Mouse (Mus musculus) myocyte (in vitro differentiated cells): ENCODE measurements around the gene Rab6b. TPM values are rescaled to one million over a fixed set of nuclear protein-coding genes. Genes with fewer than 3 reads are reported as not detected.
A peak's percentile ranks its signal among the peaks of the same experiment; 100 is the strongest.

Experiments used
- H3K27me3 ChIP-seq: one replicate; pipeline ENCODE4 v1.6.1; 2011; ENCODE audit not compliant: control insufficient read depth, insufficient read depth, insufficient read length
- H3K36me3 ChIP-seq: one replicate; pipeline ENCODE4 v1.6.1; 2011; ENCODE audit not compliant: control insufficient read depth, insufficient read depth
- H3K4me2 ChIP-seq: one replicate; pipeline ENCODE4 v1.6.1; 2011; ENCODE audit warnings: low read depth, control low read depth
- H3K4me3 ChIP-seq: one replicate; pipeline ENCODE4 v1.5.1; 2011; ENCODE audit warnings: mild to moderate bottlenecking, control low read depth, moderate library complexity
- H3K79me2 ChIP-seq: one replicate; pipeline ENCODE4 v1.6.1; 2011; ENCODE audit not compliant: control insufficient read depth, insufficient read depth
- H3ac ChIP-seq: one replicate; pipeline ENCODE4 v1.6.1; 2011; ENCODE audit not compliant: control insufficient read depth, insufficient read length
- CEBPB ChIP-seq: IDR thresholded peaks from 2 replicates; pipeline ENCODE4 v1.6.1; 2011; ENCODE audit warnings: mild to moderate bottlenecking, moderate library complexity; ENCODE audit not compliant: poor library complexity, insufficient read depth, severe bottlenecking
- E2F4 ChIP-seq: IDR thresholded peaks from one replicate; pipeline ENCODE4 v1.6.1; 2011; ENCODE audit warnings: mild to moderate bottlenecking, control low read depth, moderate library complexity; ENCODE audit not compliant: insufficient read depth
- MAX ChIP-seq: IDR thresholded peaks from one replicate; pipeline ENCODE4 v1.6.1; 2011; ENCODE audit warnings: low read depth, mild to moderate bottlenecking, control low read depth
- MYOD1 ChIP-seq, 3 experiments: IDR thresholded peaks; one replicate each; pipeline ENCODE4 v1.6.1; 2011; ENCODE audit warnings: control low read depth in 2 of 3, low read depth in 2 of 3, mild to moderate bottlenecking in 2 of 3, moderate library complexity in 1 of 3; ENCODE audit not compliant: insufficient read length in 2 of 3, control insufficient read depth in 1 of 3
- MYOG ChIP-seq, 3 experiments: IDR thresholded peaks; one replicate each; pipeline ENCODE4 v1.6.1; 2011; ENCODE audit warnings: control low read depth in 2 of 3, low read depth in 2 of 3, mild to moderate bottlenecking in 2 of 3; ENCODE audit not compliant: insufficient read length in 2 of 3, control insufficient read depth in 1 of 3, insufficient read depth in 1 of 3
- POLR2A ChIP-seq: IDR thresholded peaks from one replicate; pipeline ENCODE4 v1.6.1; 2011; ENCODE audit warnings: low read depth, mild to moderate bottlenecking, control low read depth, moderate library complexity; ENCODE audit not compliant: insufficient read length
- POLR2AphosphoS2 ChIP-seq: IDR thresholded peaks from one replicate; pipeline ENCODE4 v1.6.1; 2011; ENCODE audit warnings: low read depth, control low read depth; ENCODE audit not compliant: insufficient read length
- REST ChIP-seq: IDR thresholded peaks from one replicate; pipeline ENCODE4 v1.6.1; 2011; ENCODE audit warnings: mild to moderate bottlenecking, control low read depth, moderate library complexity; ENCODE audit not compliant: insufficient read depth, insufficient read length
- SRF ChIP-seq: IDR thresholded peaks from one replicate; pipeline ENCODE4 v1.6.1; 2011; ENCODE audit warnings: low read depth; ENCODE audit not compliant: control insufficient read depth, insufficient read length
- TCF12 ChIP-seq: IDR thresholded peaks from one replicate; pipeline ENCODE4 v1.6.1; 2011; ENCODE audit warnings: mild to moderate bottlenecking, control low read depth; ENCODE audit not compliant: poor library complexity, insufficient read depth, severe bottlenecking
- TCF3 ChIP-seq: IDR thresholded peaks from one replicate; pipeline ENCODE4 v1.6.1; 2011; ENCODE audit warnings: low read depth, control low read depth; ENCODE audit not compliant: insufficient read length
- USF1 ChIP-seq: IDR thresholded peaks from one replicate; pipeline ENCODE4 v1.6.1; 2011; ENCODE audit warnings: low read depth, mild to moderate bottlenecking, control low read depth, moderate library complexity
- polyA plus RNA-seq: library from polyadenylated mRNA; unstranded; fragments of >200 nt; fragmentation: generic; extraction: Trizol; gene quantifications from one replicate; pipeline ENCODE4 v1.2.1, GENCODE M21; 2012; ENCODE audit warnings: missing spikeins

Gene Rab6b
- polyA plus RNA-seq: 2.4 TPM

DNA sequence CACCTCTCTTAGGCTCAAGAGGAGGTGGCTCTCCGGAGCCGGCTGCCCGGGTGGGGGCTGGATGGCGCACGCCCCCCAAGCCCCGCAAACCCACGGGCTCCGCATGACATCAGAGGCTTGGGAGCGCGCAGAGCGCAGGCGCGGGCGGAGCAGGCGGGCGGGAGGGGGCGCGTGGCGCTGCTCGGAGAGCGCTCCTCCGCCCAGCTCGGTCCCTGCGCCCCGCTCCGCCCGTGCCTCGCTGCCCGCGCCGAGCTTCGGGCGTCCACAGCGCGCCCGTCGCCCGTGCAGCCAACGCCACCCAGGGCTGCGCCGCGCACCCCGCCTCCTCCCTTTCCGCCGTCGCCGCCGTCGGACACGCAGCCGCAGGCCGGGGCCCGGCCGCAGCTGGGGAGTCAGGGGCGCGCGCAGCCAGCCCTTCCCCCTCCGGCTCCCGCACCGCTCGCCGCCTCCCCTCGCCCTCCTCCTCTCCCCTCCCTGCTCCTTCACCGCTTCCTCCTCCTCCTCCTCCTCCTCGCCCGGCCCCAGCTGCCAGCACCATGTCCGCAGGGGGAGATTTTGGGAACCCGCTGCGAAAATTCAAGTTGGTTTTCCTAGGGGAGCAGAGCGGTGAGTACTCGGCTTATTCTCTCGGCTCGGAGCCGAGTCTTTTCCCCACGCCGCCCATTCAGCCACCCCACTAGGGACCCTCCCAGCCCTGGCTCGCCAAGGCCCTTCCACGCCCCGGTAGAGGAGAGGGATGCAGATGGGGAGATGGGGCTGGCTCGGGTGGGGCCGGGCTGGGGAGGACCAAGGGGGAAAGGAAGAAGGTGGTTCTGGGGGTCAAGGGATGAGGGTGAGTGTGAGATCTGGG lies at the start of gene Rab6b:
Rab6b (plus strand) TSS at position 167 of the 850 bp plus-strand sequence.
- Histone ChIP-seq H3ac (peak within 1 kb of the TSS; percentile 69), H3K4me2 (peak within 1 kb of the TSS; percentile 80), H3K4me3 (peak within 1 kb of the TSS; percentile 19), H3K79me2 (no peaks in the 10 kb centered on the region), H3K36me3 (no peaks in the 10 kb centered on the region), H3K27me3 (peaks cover 11% of the 10 kb centered on the region)
- TF ChIP-seq E2F4 (no peak), MYOG (IDR thresholded peaks at IDR 0.05; ENCODE audit: control insufficient read depth in 1 of 3, insufficient read depth in 1 of 3, insufficient read length in 2 of 3, low read depth in 2 of 3) (peak in 1 of 3 experiments; percentile 4), SRF (no peak), MYOD1 (IDR thresholded peaks at IDR 0.05; ENCODE audit: control insufficient read depth in 1 of 3, insufficient read length in 2 of 3, low read depth in 2 of 3) (peak in 1 of 3 experiments; percentile 23), CEBPB (no peak), TCF12 (no peak), POLR2A (peak; percentile 57), MAX (no peak)

DNA sequence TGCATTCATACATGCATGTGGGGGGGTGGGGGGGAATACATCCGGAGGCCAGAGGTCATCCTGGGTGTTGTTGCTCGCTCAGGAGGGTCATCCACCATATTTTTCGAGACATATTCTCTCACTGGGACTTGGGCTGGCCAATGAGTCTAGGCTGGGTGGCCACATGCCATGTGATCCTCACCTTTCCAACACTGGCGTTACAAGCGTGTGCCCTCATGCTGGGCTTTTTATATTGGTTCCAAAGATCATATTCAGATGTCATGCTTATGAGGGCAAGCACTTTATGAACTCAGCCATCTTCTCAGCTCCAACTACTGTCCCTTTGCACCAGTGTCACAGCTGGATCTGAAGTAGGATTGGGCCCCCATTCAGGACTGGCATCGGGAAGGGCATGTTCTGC lies 48.0 kb upstream of the Rab6b start:
- Histone ChIP-seq H3K27me3 (no peaks in the 10 kb centered on the region), H3K4me3 (no peak overlapping the region), H3K79me2 (no peaks in the 10 kb centered on the region), H3ac (no peak overlapping the region), H3K36me3 (no peaks in the 10 kb centered on the region), H3K4me2 (no peak overlapping the region)
- TF ChIP-seq POLR2AphosphoS2: no peak
- TF ChIP-seq REST: no peak
- no peak for TF ChIP-seq MYOD1 (IDR thresholded peaks at IDR 0.05; ENCODE audit: control insufficient read depth in 1 of 3, insufficient read length in 2 of 3, low read depth in 2 of 3)
- TF ChIP-seq MAX: no peak
- no peak for TF ChIP-seq MYOG (IDR thresholded peaks at IDR 0.05; ENCODE audit: control insufficient read depth in 1 of 3, insufficient read depth in 1 of 3, insufficient read length in 2 of 3, low read depth in 2 of 3)
- no peak for TF ChIP-seq USF1
- TF ChIP-seq E2F4: no peak
- TF ChIP-seq POLR2A: no peak

DNA sequence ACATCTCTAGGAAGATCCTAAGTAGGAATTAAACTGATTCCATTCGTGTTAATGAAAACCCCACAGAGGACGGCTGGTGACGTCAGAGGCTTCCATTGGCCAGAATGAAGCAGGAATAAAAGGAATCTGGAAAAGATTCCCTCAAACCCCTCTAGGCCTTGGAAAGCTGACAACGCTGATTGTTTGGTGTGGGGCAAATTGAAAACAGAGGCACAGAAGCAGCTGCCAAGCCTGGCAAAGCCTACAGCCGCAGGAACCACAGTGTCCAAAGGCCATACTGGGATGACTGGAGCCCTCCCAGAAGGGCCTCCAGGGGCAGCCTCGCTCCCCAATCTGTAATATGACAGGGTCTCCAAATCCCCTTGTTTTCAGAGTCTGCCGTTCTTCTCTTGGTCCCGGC lies 44.7 kb upstream of the Rab6b start:
- no peak overlapping the region for H3K4me3 ChIP-seq
- H3ac ChIP-seq: no peak overlapping the region
- no peaks in the 10 kb centered on the region for H3K79me2 ChIP-seq
- no peaks in the 10 kb centered on the region for H3K36me3 ChIP-seq
- TF ChIP-seq MYOG (IDR thresholded peaks at IDR 0.05; ENCODE audit: control insufficient read depth in 1 of 3, insufficient read depth in 1 of 3, insufficient read length in 2 of 3, low read depth in 2 of 3) (no peak), MAX (no peak), TCF3 (no peak), CEBPB (no peak), REST (no peak), MYOD1 (IDR thresholded peaks at IDR 0.05; ENCODE audit: control insufficient read depth in 1 of 3, insufficient read length in 2 of 3, low read depth in 2 of 3) (no peak), E2F4 (no peak), POLR2AphosphoS2 (no peak), TCF12 (no peak), POLR2A (no peak)
- no peak overlapping the region for H3K4me2 ChIP-seq
- H3K27me3 ChIP-seq: no peaks in the 10 kb centered on the region

DNA sequence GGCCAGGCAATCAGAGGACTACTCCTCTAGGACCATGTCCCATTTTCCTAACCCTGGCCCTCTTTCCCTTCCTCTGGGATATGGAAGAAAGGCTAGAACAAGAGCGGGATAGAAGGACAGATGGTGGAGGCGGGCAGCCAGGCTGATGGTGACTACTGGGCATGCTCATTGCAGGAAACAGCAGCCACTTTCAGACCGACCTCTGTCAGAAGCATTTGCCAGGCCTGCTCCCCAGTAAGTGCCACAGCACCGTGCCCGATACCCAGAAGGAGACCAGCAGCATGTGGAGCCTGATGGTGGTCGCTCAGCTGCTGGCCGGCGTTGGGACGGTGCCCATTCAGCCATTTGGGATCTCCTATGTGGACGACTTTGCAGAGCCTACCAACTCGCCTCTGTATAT lies 43.9 kb upstream of the Rab6b start:
- no peak overlapping the region for H3K4me3 ChIP-seq
- H3K4me2 ChIP-seq: no peak overlapping the region
- H3K27me3 ChIP-seq: no peaks in the 10 kb centered on the region
- H3K79me2 ChIP-seq: no peaks in the 10 kb centered on the region
- no peak overlapping the region for H3ac ChIP-seq
- TF ChIP-seq REST: no peak
- no peak for TF ChIP-seq POLR2A
- no peak for TF ChIP-seq E2F4
- TF ChIP-seq USF1: no peak
- no peak for TF ChIP-seq POLR2AphosphoS2
- TF ChIP-seq SRF: no peak
- no peak for TF ChIP-seq TCF3
- TF ChIP-seq CEBPB: no peak
- no peak for TF ChIP-seq MYOG (IDR thresholded peaks at IDR 0.05; ENCODE audit: control insufficient read depth in 1 of 3, insufficient read depth in 1 of 3, insufficient read length in 2 of 3, low read depth in 2 of 3)
- TF ChIP-seq MAX: no peak
- TF ChIP-seq TCF12: no peak
- TF ChIP-seq MYOD1 (IDR thresholded peaks at IDR 0.05; ENCODE audit: control insufficient read depth in 1 of 3, insufficient read length in 2 of 3, low read depth in 2 of 3): no peak
- H3K36me3 ChIP-seq: no peaks in the 10 kb centered on the region

DNA sequence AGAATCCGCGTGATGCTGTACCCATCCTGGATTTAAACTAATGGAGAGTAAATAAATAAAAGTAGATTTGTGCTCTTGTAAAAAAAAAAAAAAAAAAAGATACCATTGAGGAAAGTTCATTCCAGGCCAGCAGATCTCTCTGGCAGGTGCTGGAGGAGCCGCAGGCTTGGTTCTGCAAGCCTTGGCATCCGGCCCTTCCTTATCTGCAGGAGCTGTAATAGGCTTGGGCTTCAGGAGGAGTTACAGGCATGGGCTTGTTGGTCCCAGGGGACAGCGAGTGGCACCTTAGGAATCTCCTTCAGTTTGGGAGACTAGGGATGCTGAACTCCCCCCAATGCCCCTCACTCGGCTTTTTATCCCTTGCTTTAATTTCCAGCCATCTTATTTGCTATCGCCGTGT lies 42.8 kb upstream of the Rab6b start:
- TF ChIP-seq TCF3 (no peak), USF1 (no peak), E2F4 (no peak), TCF12 (no peak), MAX (no peak)
- no peaks in the 10 kb centered on the region for H3K79me2 ChIP-seq

More for the DNA sequence above, 42.8 kb upstream of the Rab6b start:
- no peak overlapping the region for H3K4me3 ChIP-seq
- H3K36me3 ChIP-seq: no peaks in the 10 kb centered on the region
- H3K4me2 ChIP-seq: no peak overlapping the region
- no peak overlapping the region for H3ac ChIP-seq
- H3K27me3 ChIP-seq: no peaks in the 10 kb centered on the region
